Mouse (Mus musculus): ENCODE data around the gene Prpf6.

DNA sequence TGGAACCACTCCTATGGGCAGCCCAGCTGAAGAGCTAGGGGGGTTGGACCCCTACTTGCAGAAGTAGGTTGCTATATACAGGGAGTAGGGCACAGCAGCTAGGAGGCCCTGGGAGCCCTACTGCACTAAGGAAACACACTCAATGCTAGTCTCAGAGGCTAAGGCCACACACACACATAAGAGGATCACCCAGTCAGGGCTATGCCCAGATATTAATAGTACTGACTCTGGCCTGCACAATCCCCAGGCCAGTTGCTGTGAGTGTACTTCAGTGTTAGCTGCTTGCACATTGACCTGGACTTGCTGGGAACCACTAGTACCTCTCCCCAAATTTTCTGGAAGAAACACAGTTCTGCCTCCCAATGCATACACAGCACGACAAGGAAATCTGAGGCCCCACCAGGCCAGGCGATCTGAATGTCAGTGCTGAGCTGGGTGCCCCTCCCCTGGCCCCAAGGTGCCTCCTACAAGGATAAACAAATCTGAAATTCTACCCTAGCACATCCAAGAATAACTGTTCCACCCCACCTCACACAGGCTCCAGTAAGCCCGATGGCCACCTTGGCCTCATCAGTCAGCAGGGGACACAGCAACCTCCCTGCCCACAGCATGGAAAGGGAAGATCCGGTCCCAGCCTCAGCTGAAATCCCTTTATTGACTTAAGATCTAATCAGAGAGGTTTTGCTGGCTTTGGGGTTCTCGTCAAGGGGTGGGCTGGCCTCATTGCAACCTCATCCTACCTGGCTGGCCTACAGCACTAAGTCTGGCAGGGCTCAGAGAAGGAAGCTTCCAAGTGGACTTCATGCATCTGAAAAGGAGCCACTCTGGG is 12.7 kb upstream of the Prpf6 start:
- TF ChIP-seq NANOG (IDR thresholded peaks at IDR 0.05; ENCODE audit: borderline replicate concordance, low read length) (no peak), CTCF (conservative IDR thresholded peaks at IDR 0.05; ENCODE audit: low read length) (no peak), POU5F1 (IDR thresholded peaks at IDR 0.05; ENCODE audit: borderline replicate concordance, low read length) (no peak)
